In genomic region chr3:105372371-105372828, GRCm38 (mm10) we compare ENCODE assay signal across 12 mouse cellular contexts.
DNase-seq lines count a peak whose midpoint lies in the region; ATAC-seq lines count a peak whose summit lies in the region.
"Had no signal": no experiment of that assay in that cellular context is flagged by ENCODE, and none has a peak within 500 bp of the region (broad histone marks: within the 10 kb centered on the region; RNA-seq: fewer than 3 reads in every experiment).

No protein-coding gene starts in this region.

- H3K27me3 ChIP-seq in kidney, embryonic 16.5 days (ENCODE audit: insufficient read depth, low read length): no peaks in the 10 kb centered on the region
- H3K27me3 ChIP-seq in midbrain, embryonic 15.5 days (replicated peaks): no peaks in the 10 kb centered on the region

- H3K4me1 ChIP-seq in kidney, embryonic 16.5 days (ENCODE audit: insufficient read depth, low read length): peaks cover 33% of the 10 kb centered on the region
- peaks cover 9% of the 10 kb centered on the region; the same call in 1 of the 2 replicates for H3K4me1 ChIP-seq in midbrain, embryonic 15.5 days

- 29% methylated on average over 6 of the region's 6 CpGs for WGBS in kidney, embryonic 16.5 days
- WGBS in midbrain, embryonic 15.5 days: 20% methylated on average over 6 of the region's 6 CpGs

- H3K4me2 ChIP-seq in kidney, embryonic 16.5 days (replicated peaks; ENCODE audit: low read depth, low read length): no peak overlapping the region
- no peak overlapping the region for H3K4me2 ChIP-seq in midbrain, embryonic 15.5 days
- H3K4me2 ChIP-seq: liver, embryonic 11.5 days had no signal

- no peak overlapping the region for H3K9ac ChIP-seq in kidney, embryonic 16.5 days (replicated peaks; ENCODE audit: low read length)
- no peak overlapping the region for H3K9ac ChIP-seq in midbrain, embryonic 15.5 days

- no peaks in the 10 kb centered on the region for H3K36me3 ChIP-seq in kidney, embryonic 16.5 days (ENCODE audit: insufficient read depth, low read length)
- H3K36me3 ChIP-seq in midbrain, embryonic 15.5 days (replicated peaks): no peaks in the 10 kb centered on the region
- H3K36me3 ChIP-seq: embryonic facial prominence, embryonic 10.5 days had no signal

- ATAC-seq in kidney, embryonic 16.5 days (ENCODE audit: low FRiP score, low TSS enrichment): peak; percentile 79
- 0 out of 2 replicates have a peak, but pooled peaks have one; percentile 18 for ATAC-seq in midbrain, embryonic 15.5 days (replicated peaks)
- no peak for ATAC-seq in activated CD4-positive, CD25-positive, alpha-beta regulatory T cell, adult 4 months

- no peaks in the 10 kb centered on the region for H3K9me3 ChIP-seq in kidney, embryonic 16.5 days (ENCODE audit: low read length)
- H3K9me3 ChIP-seq in midbrain, embryonic 15.5 days: no peaks in the 10 kb centered on the region
- H3K9me3 ChIP-seq: embryonic facial prominence, embryonic 10.5 days had no signal

- no peak overlapping the region for H3K4me3 ChIP-seq in kidney, embryonic 16.5 days (ENCODE audit: low read length)
- no peak overlapping the region for H3K4me3 ChIP-seq in midbrain, embryonic 15.5 days
- H3K4me3 ChIP-seq: embryonic facial prominence, embryonic 10.5 days had no signal

- H3K27ac ChIP-seq in kidney, embryonic 16.5 days (ENCODE audit: low read length): peak overlapping the region; percentile 66
- no peak overlapping the region for H3K27ac ChIP-seq in midbrain, embryonic 15.5 days
- H3K27ac ChIP-seq: embryonic facial prominence, embryonic 10.5 days had no signal

- DNase-seq in cerebellum, adult 11 months: peak; percentile 8
- DNase-seq in cerebellum, adult 8-10 months: no peak
- DNase-seq in kidney, postnatal 25 days: no peak
- peak; percentile 37 to 44 for DNase-seq in cerebellum, postnatal 14 days
- no peak for DNase-seq in liver
- DNase-seq: lung, postnatal 14 days; thymus, adult 18-20 months had no signal

Comparison
In these comparisons a context has a peak if more than half of its experiments do, and no peak if none do; other contexts are left out.
1. DNase-seq: peak in cerebellum, adult 11 months (single experiment) and cerebellum, postnatal 14 days (2 of 2); none in cerebellum, adult 8-10 months (single experiment), kidney, postnatal 25 days (0 of 2) and liver (single experiment).